Mouse (Mus musculus): ENCODE data around the gene Adk. TPM values are rescaled to one million over a fixed set of nuclear protein-coding genes. Genes with fewer than 3 reads are reported as not detected.
A peak's percentile ranks its signal among the peaks of the same experiment; 100 is the strongest.

The Adk gene
- total and polyA plus RNA-seq, 3 experiments, result 69.0 to 479 (median 102) TPM

DNA sequence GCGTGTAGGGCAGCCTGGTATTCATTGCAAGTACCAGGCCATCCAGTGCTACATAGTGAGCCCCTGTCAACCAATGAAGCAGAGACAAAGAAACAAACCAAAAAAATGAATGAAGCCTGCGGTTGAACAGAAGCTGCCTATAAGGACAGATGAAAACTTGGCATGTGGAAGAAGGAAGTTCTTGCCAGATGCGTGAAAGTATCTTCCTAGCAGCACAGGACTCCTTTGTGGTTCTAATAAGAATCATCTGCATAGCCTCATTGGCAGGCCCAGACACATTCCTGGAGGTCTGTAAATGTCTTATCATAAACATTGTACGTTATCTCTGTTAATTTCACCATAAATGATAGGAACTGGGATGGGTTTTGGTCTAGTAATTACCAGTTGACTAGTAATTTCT lies 154.1 kb downstream of the Adk start:
- peak; percentile 71 for DNase-seq (ENCODE audit: low read depth, low spot score)
- Histone ChIP-seq H3K9me3 (replicated peaks; ENCODE audit: insufficient read depth, low read length) (no peaks in the 10 kb centered on the region), H3K27ac (ENCODE audit: control insufficient read depth, low read depth, low read length) (no peak overlapping the region), H3K27me3 (ENCODE audit: control insufficient read depth in 1 of 2, insufficient read depth in 2 of 2, low read length in 2 of 2) (no peaks in the 10 kb centered on the region), H3K36me3 (ENCODE audit: control insufficient read depth in 1 of 2, insufficient read depth in 2 of 2, low read length in 2 of 2) (peaks cover 0 to 13% of the 10 kb centered on the region in 2 experiments; a peak in 3 of 4 replicates), H3K4me1 (ENCODE audit: control insufficient read depth in 1 of 2, insufficient read depth in 2 of 2, low read length in 2 of 2) (peaks cover 3 to 7% of the 10 kb centered on the region in 2 experiments), H3K9ac (ENCODE audit: control insufficient read depth, low read depth, low read length, poor library complexity, severe bottlenecking) (no peak overlapping the region), H3K79me2 (ENCODE audit: control insufficient read depth, insufficient read depth, low read length, poor library complexity) (no peaks in the 10 kb centered on the region; the same call in 1 of the 2 replicates), H3K4me3 (ENCODE audit: control insufficient read depth in 1 of 2, insufficient read depth in 1 of 2, low read depth in 2 of 2, low read length in 2 of 2) (no peak overlapping the region)
- TF ChIP-seq ZNF384 (IDR thresholded peaks at IDR 0.05; ENCODE audit: low read depth, low read length) (peak; percentile 57; the same call in 1 of the 2 replicates), RCOR1 (IDR thresholded peaks at IDR 0.05; ENCODE audit: low read depth, low read length) (peak; percentile 63; the same call in 1 of the 2 replicates), ZKSCAN1 (IDR thresholded peaks at IDR 0.05; ENCODE audit: low read depth, low read length) (0 out of 2 replicates have a peak, but pooled peaks have one; percentile 37), ELF1 (IDR thresholded peaks at IDR 0.05; ENCODE audit: low read depth, low read length) (peak; percentile 50; the same call in 1 of the 2 replicates), SMC3 (IDR thresholded peaks at IDR 0.05; ENCODE audit: low read depth, low read length) (no peak), MAFK (IDR thresholded peaks at IDR 0.05; ENCODE audit: borderline replicate concordance, low read depth, low read length) (peak; percentile 9; the same call in 1 of the 2 replicates), ZC3H11A (IDR thresholded peaks at IDR 0.05; ENCODE audit: low read depth, low read length) (peak; percentile 20; the same call in 1 of the 2 replicates), MAX (IDR thresholded peaks at IDR 0.05; ENCODE audit: low read length) (no peak), SIN3A (IDR thresholded peaks at IDR 0.05; ENCODE audit: low read length) (peak; percentile 59), CTCF (IDR thresholded peaks at IDR 0.05 in 2 of 3, conservative IDR thresholded peaks at IDR 0.05 in 1 of 3; ENCODE audit: control insufficient read depth in 1 of 3, insufficient read depth in 1 of 3, low read depth in 2 of 3, low read length in 3 of 3, poor library complexity in 1 of 3, severe bottlenecking in 1 of 3) (no peak), TCF12 (IDR thresholded peaks at IDR 0.05; ENCODE audit: low read depth, low read length) (peak; percentile 78), CHD1 (IDR thresholded peaks at IDR 0.05; ENCODE audit: low read depth, low read length) (no peak), POLR2AphosphoS2 (IDR thresholded peaks at IDR 0.05; ENCODE audit: low read length) (no peak), HCFC1 (IDR thresholded peaks at IDR 0.05; ENCODE audit: low read depth, low read length) (no peak), MYC (IDR thresholded peaks at IDR 0.05; ENCODE audit: low read depth, low read length) (peak; percentile 68; the same call in 1 of the 2 replicates), POLR2A (IDR thresholded peaks at IDR 0.05; ENCODE audit: control insufficient read depth in 1 of 2, insufficient read depth in 1 of 2, low read depth in 1 of 2, low read length in 2 of 2, poor library complexity in 1 of 2) (no peak), GATA1 (IDR thresholded peaks at IDR 0.05; ENCODE audit: low read depth, low read length) (peak; percentile 83), ETS1 (IDR thresholded peaks at IDR 0.05; ENCODE audit: low read depth, low read length) (peak; percentile 80), GABPA (IDR thresholded peaks at IDR 0.05; ENCODE audit: low read depth, low read length) (0 out of 2 replicates have a peak, but pooled peaks have one; percentile 24), BHLHE40 (IDR thresholded peaks at IDR 0.05; ENCODE audit: borderline replicate concordance, low read depth, low read length) (peak; percentile 34; the same call in 1 of the 2 replicates), EP300 (IDR thresholded peaks at IDR 0.05; ENCODE audit: low read depth in 1 of 2, low read length in 2 of 2) (peak; percentile 65 to 81; a peak in 3 of 4 replicates)
